Comparison of ENCODE assay signal across 8 mouse cellular contexts in the genomic region with DNA sequence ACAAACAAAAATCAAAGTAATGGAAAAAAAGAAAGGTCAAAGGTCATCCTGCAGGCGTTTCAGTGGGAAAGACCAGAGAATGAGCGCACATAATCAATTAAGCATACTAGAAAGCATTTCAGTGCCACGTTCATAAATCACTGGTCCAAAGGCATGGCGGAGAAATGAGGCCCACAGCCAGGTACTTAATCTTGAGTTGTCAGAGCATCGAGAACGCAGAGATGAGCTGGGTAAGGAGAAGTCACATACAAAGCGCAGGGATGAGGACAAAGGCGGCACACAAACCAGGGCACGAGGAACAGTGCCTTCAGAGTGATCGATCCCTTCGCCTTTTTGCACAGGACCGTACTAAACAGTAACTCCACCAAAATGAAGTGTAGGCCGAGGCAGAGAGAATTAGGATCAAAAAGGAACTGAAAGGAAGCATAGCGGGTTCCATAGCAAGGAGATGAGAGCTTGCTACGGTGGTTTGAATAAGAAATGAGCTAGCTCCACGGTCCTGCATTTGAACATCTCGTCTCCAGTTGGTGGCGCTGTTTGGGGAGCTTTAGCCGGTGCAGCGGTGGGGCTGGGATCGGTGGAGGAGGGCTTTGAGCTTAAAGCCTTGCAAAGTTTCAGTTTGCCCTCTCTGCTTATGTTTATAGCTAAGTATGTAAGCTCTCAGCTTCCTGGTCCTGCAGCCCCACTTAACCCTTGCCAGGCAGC. TPM values are rescaled to one million over a fixed set of nuclear protein-coding genes. Genes with fewer than 3 reads are reported as not detected.
DNase-seq lines count a peak whose midpoint lies in the region; ATAC-seq lines count a peak whose summit lies in the region.

No protein-coding gene starts in this region.

- DNase-seq in cerebellum, postnatal 4 days (ENCODE audit: low spot score in 2 of 2), result peak; percentile 74 to 83
- DNase-seq in gastrocnemius, adult 8-10 months (ENCODE audit: low spot score in 2 of 2), result peak; percentile 41 to 52
- DNase-seq in induced T-regulatory cell, adult 2 months (ENCODE audit: low read depth), result peak; percentile 88
- DNase-seq in left cerebral cortex, postnatal 25 days (ENCODE audit: low spot score in 2 of 2), result peak; percentile 52 to 74
- DNase-seq in mesoderm, embryonic 11.5 days (ENCODE audit: low read depth, low spot score), result peak; percentile 93
- peak; percentile 82 for DNase-seq in right cerebral cortex, postnatal 14 days
- peak; percentile 76 for DNase-seq in yolk sac, embryonic 10.5 days (ENCODE audit: low spot score)

- ATAC-seq in activated CD4-positive, CD25-positive, alpha-beta regulatory T cell, adult 4 months, result peak; percentile 62

- intact Hi-C loops in left cerebral cortex, postnatal 25 days (cut with DNase I), result no loop called here

RNA-seq across cellular contexts. Expression of gene Fam20b, which starts 33.3 kb away (rescaled TPM):
- polyA plus RNA-seq in activated CD4-positive, CD25-positive, alpha-beta regulatory T cell, adult 4 months (2017; shearing (Covaris generic)), result 10 to 100 TPM; 11.2 to 12.4 TPM
- 10 to 100 TPM; 28.2 to 50.5 (median 34.6) TPM for total RNA-seq in gastrocnemius, adult 8-10 months (2022)
- 10 to 100 TPM; 68.3 to 73.2 TPM for total RNA-seq in left cerebral cortex, postnatal 25 days (2021)

Comparison
In these comparisons a context has a peak if more than half of its experiments do, and no peak if none do; other contexts are left out.
1. Peak in every context shown above with its lines: DNase-seq and ATAC-seq.